Mouse (Mus musculus): ENCODE measurements around the gene Tma16. TPM values are rescaled to one million over a fixed set of nuclear protein-coding genes. Genes with fewer than 3 reads are reported as not detected.

The Tma16 gene
- polyA plus RNA-seq (2016; fragmentation: Nextera tagmentation; extraction: Ambion mirVana), result 16.2 and 18.5 TPM in 2 replicates

GRCm38 (mm10) chr8:66486084-66486763 is at the start of gene Tma16:
TSS of gene Tma16 (minus strand) at chr8:66486530.
- peaks cover 27% of the 10 kb centered on the region for H3K36me3 ChIP-seq
- peak within 1 kb of the TSS; percentile 88 for H3K27ac ChIP-seq
- no peaks in the 10 kb centered on the region for H3K27me3 ChIP-seq (ENCODE audit: insufficient read depth, poor library complexity, severe bottlenecking)
- under 1% methylated on average over 45 of the region's 45 CpGs for WGBS
- peak; percentile 89 for DNase-seq (ENCODE audit: low spot score)
- no peaks in the 10 kb centered on the region for H3K9me3 ChIP-seq
- peaks cover 8% of the 10 kb centered on the region for H3K4me1 ChIP-seq (replicated peaks)
- peak within 1 kb of the TSS; percentile 91 for H3K4me3 ChIP-seq

GRCm38 (mm10) chr8:66520576-66520975 is 34.2 kb upstream of the Tma16 start:
- Histone ChIP-seq H3K36me3 (no peaks in the 10 kb centered on the region), H3K27me3 (ENCODE audit: insufficient read depth, poor library complexity, severe bottlenecking) (no peaks in the 10 kb centered on the region), H3K4me1 (replicated peaks) (no peaks in the 10 kb centered on the region), H3K27ac (no peak overlapping the region), H3K4me3 (no peak overlapping the region), H3K9me3 (no peaks in the 10 kb centered on the region)
- DNase-seq (ENCODE audit: low spot score), result no peak

GRCm38 (mm10) chr8:66519149-66519548 is 32.8 kb upstream of the Tma16 start:
- no peaks in the 10 kb centered on the region for H3K27me3 ChIP-seq (ENCODE audit: insufficient read depth, poor library complexity, severe bottlenecking)
- 86% methylated on average over 2 of the region's 2 CpGs for WGBS
- no peaks in the 10 kb centered on the region for H3K36me3 ChIP-seq
- H3K4me1 ChIP-seq (replicated peaks), result no peaks in the 10 kb centered on the region
- no peak overlapping the region for H3K27ac ChIP-seq
- H3K4me3 ChIP-seq, result no peak overlapping the region
- H3K9me3 ChIP-seq, result no peaks in the 10 kb centered on the region
- no peak for DNase-seq (ENCODE audit: low spot score)

GRCm38 (mm10) chr8:66511537-66511936 is 25.2 kb upstream of the Tma16 start, which contains the start of gene Tktl2:
TSS of gene Tktl2 (plus strand) at chr8:66511756.
- H3K36me3 ChIP-seq, result no peaks in the 10 kb centered on the region
- no peaks in the 10 kb centered on the region for H3K9me3 ChIP-seq
- no peaks in the 10 kb centered on the region for H3K4me1 ChIP-seq (replicated peaks)
- H3K27me3 ChIP-seq (ENCODE audit: insufficient read depth, poor library complexity, severe bottlenecking), result no peaks in the 10 kb centered on the region
- no peak within 1 kb of the TSS for H3K27ac ChIP-seq
- H3K4me3 ChIP-seq, result no peak within 1 kb of the TSS
- WGBS, result 93% methylated on average over 22 of the region's 22 CpGs
- no peak for DNase-seq (ENCODE audit: low spot score)

GRCm38 (mm10) chr8:66503381-66503780 is 17.1 kb upstream of the Tma16 start:
- no peaks in the 10 kb centered on the region for H3K36me3 ChIP-seq
- 78% methylated on average over 2 of the region's 2 CpGs for WGBS
- H3K9me3 ChIP-seq, result no peaks in the 10 kb centered on the region
- no peaks in the 10 kb centered on the region for H3K27me3 ChIP-seq (ENCODE audit: insufficient read depth, poor library complexity, severe bottlenecking)
- no peaks in the 10 kb centered on the region for H3K4me1 ChIP-seq (replicated peaks)
- DNase-seq (ENCODE audit: low spot score), result no peak
- H3K27ac ChIP-seq, result no peak overlapping the region
- H3K4me3 ChIP-seq, result no peak overlapping the region

GRCm38 (mm10) chr8:66496998-66497577 is 10.8 kb upstream of the Tma16 start:
- no peak overlapping the region for H3K4me3 ChIP-seq
- no peaks in the 10 kb centered on the region for H3K27me3 ChIP-seq (ENCODE audit: insufficient read depth, poor library complexity, severe bottlenecking)
- no peak overlapping the region for H3K27ac ChIP-seq
- DNase-seq (ENCODE audit: low spot score), result peak; percentile 12
- no peaks in the 10 kb centered on the region for H3K36me3 ChIP-seq
- no peaks in the 10 kb centered on the region for H3K9me3 ChIP-seq
- 38% methylated on average over 4 of the region's 4 CpGs for WGBS
- no peaks in the 10 kb centered on the region for H3K4me1 ChIP-seq (replicated peaks)

- 8% methylated on average over 8 of the region's 8 CpGs for WGBS
- peak; percentile 63 for DNase-seq (ENCODE audit: low spot score)
- H3K4me1 ChIP-seq (replicated peaks), result no peaks in the 10 kb centered on the region
- H3K36me3 ChIP-seq, result no peaks in the 10 kb centered on the region
- H3K27me3 ChIP-seq (ENCODE audit: insufficient read depth, poor library complexity, severe bottlenecking), result no peaks in the 10 kb centered on the region
- no peaks in the 10 kb centered on the region for H3K9me3 ChIP-seq
- H3K4me3 ChIP-seq, result no peak overlapping the region
- H3K27ac ChIP-seq, result no peak overlapping the region
Observed at GRCm38 (mm10) chr8:66495726-66496125, 9.4 kb upstream of the Tma16 start.

- no peaks in the 10 kb centered on the region for H3K4me1 ChIP-seq (replicated peaks)
- DNase-seq (ENCODE audit: low spot score), result no peak
- 80% methylated on average over 2 of the region's 2 CpGs for WGBS
- no peaks in the 10 kb centered on the region for H3K36me3 ChIP-seq
- no peaks in the 10 kb centered on the region for H3K27me3 ChIP-seq (ENCODE audit: insufficient read depth, poor library complexity, severe bottlenecking)
- H3K4me3 ChIP-seq, result no peak overlapping the region
- H3K9me3 ChIP-seq, result no peaks in the 10 kb centered on the region
- no peak overlapping the region for H3K27ac ChIP-seq
Observed at GRCm38 (mm10) chr8:66494496-66494895, 8.2 kb upstream of the Tma16 start.

- H3K4me1 ChIP-seq (replicated peaks), result peaks cover under 1% of the 10 kb centered on the region
- H3K4me3 ChIP-seq, result no peak overlapping the region
- H3K36me3 ChIP-seq, result no peaks in the 10 kb centered on the region
- H3K27me3 ChIP-seq (ENCODE audit: insufficient read depth, poor library complexity, severe bottlenecking), result no peaks in the 10 kb centered on the region
- no peak overlapping the region for H3K27ac ChIP-seq
- DNase-seq (ENCODE audit: low spot score), result no peak
- H3K9me3 ChIP-seq, result no peaks in the 10 kb centered on the region
- WGBS, result 86% methylated on average over 4 of the region's 4 CpGs
Observed at GRCm38 (mm10) chr8:66490624-66491023, 4.3 kb upstream of the Tma16 start.

- peaks cover 8% of the 10 kb centered on the region for H3K4me1 ChIP-seq (replicated peaks)
- no peak overlapping the region for H3K27ac ChIP-seq
- no peaks in the 10 kb centered on the region for H3K9me3 ChIP-seq
- H3K27me3 ChIP-seq (ENCODE audit: insufficient read depth, poor library complexity, severe bottlenecking), result no peaks in the 10 kb centered on the region
- H3K36me3 ChIP-seq, result peaks cover 3% of the 10 kb centered on the region; the same call in 1 of the 2 replicates
- 54% methylated on average over 3 of the region's 3 CpGs for WGBS
- no peak overlapping the region for H3K4me3 ChIP-seq
- DNase-seq (ENCODE audit: low spot score), result no peak
Observed at GRCm38 (mm10) chr8:66488556-66488955, 2.2 kb upstream of the Tma16 start.

- Histone ChIP-seq H3K27me3 (ENCODE audit: insufficient read depth, poor library complexity, severe bottlenecking) (no peaks in the 10 kb centered on the region), H3K9me3 (no peaks in the 10 kb centered on the region), H3K36me3 (peaks cover 67% of the 10 kb centered on the region), H3K4me3 (no peak overlapping the region), H3K27ac (no peak overlapping the region), H3K4me1 (replicated peaks) (no peaks in the 10 kb centered on the region)
- DNase-seq (ENCODE audit: low spot score), result no peak
- WGBS, result 94% methylated on average over 3 of the region's 3 CpGs
Observed at GRCm38 (mm10) chr8:66476880-66477279, 9.4 kb downstream of the Tma16 start.

GRCm38 (mm10) chr8:66469821-66470220 is 16.5 kb downstream of the Tma16 start:
- Histone ChIP-seq H3K27ac (no peak overlapping the region), H3K27me3 (ENCODE audit: insufficient read depth, poor library complexity, severe bottlenecking) (no peaks in the 10 kb centered on the region), H3K4me3 (no peak overlapping the region), H3K9me3 (no peaks in the 10 kb centered on the region), H3K4me1 (replicated peaks) (no peaks in the 10 kb centered on the region), H3K36me3 (no peaks in the 10 kb centered on the region)
- 89% methylated on average over 3 of the region's 3 CpGs for WGBS
- DNase-seq (ENCODE audit: low spot score), result no peak

- H3K4me1 ChIP-seq (replicated peaks), result no peaks in the 10 kb centered on the region
- H3K27ac ChIP-seq, result no peak overlapping the region
- H3K9me3 ChIP-seq, result no peaks in the 10 kb centered on the region
- DNase-seq (ENCODE audit: low spot score), result no peak
- H3K4me3 ChIP-seq, result no peak overlapping the region
- H3K27me3 ChIP-seq (ENCODE audit: insufficient read depth, poor library complexity, severe bottlenecking), result no peaks in the 10 kb centered on the region
- no peaks in the 10 kb centered on the region for H3K36me3 ChIP-seq
Observed at GRCm38 (mm10) chr8:66457057-66457456, 29.3 kb downstream of the Tma16 start.
